In the genomic region with DNA sequence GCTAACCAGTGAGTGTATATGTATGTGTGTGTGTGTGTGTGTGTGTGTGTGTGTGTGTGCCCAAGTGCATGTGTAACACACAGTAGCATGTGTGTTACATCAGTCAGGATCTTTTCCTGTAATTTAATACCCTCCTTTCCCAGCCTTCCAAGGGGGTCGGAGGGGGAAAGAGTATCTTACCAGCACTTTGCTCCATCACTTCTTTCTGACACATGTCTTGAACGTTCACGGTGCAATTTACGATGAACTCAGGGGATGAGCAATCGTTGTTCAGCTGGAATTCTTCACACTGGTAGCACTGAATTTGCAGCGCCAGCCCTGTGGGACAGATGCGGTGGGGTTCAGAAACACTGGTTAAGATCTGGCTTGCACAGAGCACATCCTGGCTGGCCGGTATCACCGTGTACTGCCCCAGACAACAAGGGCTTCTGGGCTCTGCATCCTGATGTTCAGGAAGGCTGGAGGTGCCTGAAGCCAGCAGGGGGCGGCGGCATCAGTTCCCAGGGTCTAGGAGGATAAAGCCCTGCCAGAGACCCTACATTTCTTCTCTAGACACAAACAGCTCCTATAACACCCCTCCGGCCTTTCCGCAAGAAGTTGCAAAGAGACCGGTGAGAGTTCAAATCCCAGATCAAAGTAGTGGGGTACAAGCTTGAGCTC, we compare ENCODE assay signal across 9 mouse cellular contexts. TPM values are rescaled to one million over a fixed set of nuclear protein-coding genes. Genes with fewer than 3 reads are reported as not detected.
DNase-seq lines count a peak whose midpoint lies in the region; ATAC-seq and TF ChIP-seq lines count a peak whose summit lies in the region.
"Had no signal": no experiment of that assay in that cellular context is flagged by ENCODE, and none has a peak within 500 bp of the region (broad histone marks: within the 10 kb centered on the region; RNA-seq: fewer than 3 reads in every experiment).

No protein-coding gene starts in this region.

- no peaks in the 10 kb centered on the region for H3K36me3 ChIP-seq in heart, embryonic 16.5 days (ENCODE audit: control insufficient read depth, insufficient read depth)
- no peaks in the 10 kb centered on the region for H3K36me3 ChIP-seq in limb, embryonic 10.5 days

- no peak overlapping the region for H3K9ac ChIP-seq in heart, embryonic 16.5 days (ENCODE audit: low read length)

- peak; percentile 29; the same call in 1 of the 2 replicates for ATAC-seq in heart, embryonic 16.5 days (replicated peaks; ENCODE audit: extremely low read depth, insufficient read depth, low FRiP score)

- H3K4me2 ChIP-seq in heart, embryonic 16.5 days (ENCODE audit: low read depth, low read length), result peak overlapping the region; percentile 85

- H3K27me3 ChIP-seq in heart, embryonic 16.5 days (ENCODE audit: control insufficient read depth, insufficient read depth, low read length), result peaks cover 34% of the 10 kb centered on the region
- H3K27me3 ChIP-seq in limb, embryonic 10.5 days (ENCODE audit: low read depth, poor library complexity, severe bottlenecking), result peaks cover 61% of the 10 kb centered on the region

- H3K27ac ChIP-seq in heart, embryonic 16.5 days (ENCODE audit: low read length), result no peak overlapping the region
- no peak overlapping the region for H3K27ac ChIP-seq in limb, embryonic 10.5 days
- H3K27ac ChIP-seq in olfactory bulb, adult 2 months (ENCODE audit: insufficient read depth, low read depth, low read length), result no peak overlapping the region

- peak overlapping the region; percentile 51 for H3K4me3 ChIP-seq in heart, embryonic 16.5 days (ENCODE audit: low read length)
- H3K4me3 ChIP-seq in limb, embryonic 10.5 days, result 0 out of 2 replicates have a peak overlapping the region, but pooled peaks have one; percentile 61
- H3K4me3 ChIP-seq in olfactory bulb, adult 2 months (ENCODE audit: insufficient read depth, low read depth, low read length), result no peak overlapping the region; the same call in 1 of the 2 replicates

- H3K4me1 ChIP-seq in heart, embryonic 16.5 days (ENCODE audit: control insufficient read depth, insufficient read depth, low read length), result peaks cover 16% of the 10 kb centered on the region; the same call in 1 of the 2 replicates
- peaks cover 35% of the 10 kb centered on the region for H3K4me1 ChIP-seq in limb, embryonic 10.5 days
- peaks cover 30% of the 10 kb centered on the region for H3K4me1 ChIP-seq in olfactory bulb, adult 2 months (ENCODE audit: control insufficient read depth, insufficient read depth, low read length)

- DNase-seq in adrenal gland, postnatal 25 days, result peak; percentile 7
- DNase-seq in adrenal gland, postnatal 4 days (ENCODE audit: low spot score in 2 of 2), result no peak
- peak; percentile 22 to 32 for DNase-seq in right cerebral cortex, adult 2 months (ENCODE audit: low spot score in 2 of 2)
- DNase-seq in right cerebral cortex, postnatal 36 days (ENCODE audit: low spot score in 2 of 2), result no peak
- peak; percentile 63 for DNase-seq in limb, embryonic 10.5 days (ENCODE audit: low spot score)
- DNase-seq in spleen, adult 18-20 months, result no peak

- peak; percentile 38; the same call in 1 of the 2 replicates for TF ChIP-seq CTCF in olfactory bulb, adult 2 months (IDR thresholded peaks at IDR 0.05; ENCODE audit: insufficient read depth, low read depth, low read length)

- WGBS in heart, embryonic 16.5 days, result 15% methylated on average over 14 of the region's 14 CpGs
- WGBS in limb, embryonic 10.5 days, result 11% methylated on average over 14 of the region's 14 CpGs
- WGBS in olfactory bulb, adult 2 months, result 16% methylated on average over 14 of the region's 14 CpGs

- no peaks in the 10 kb centered on the region for H3K9me3 ChIP-seq in heart, embryonic 16.5 days (replicated peaks; ENCODE audit: control insufficient read depth, low read length)
- H3K9me3 ChIP-seq in limb, embryonic 10.5 days (replicated peaks), result no peaks in the 10 kb centered on the region

- TF ChIP-seq POLR2A in olfactory bulb, adult 2 months (IDR thresholded peaks at IDR 0.05; ENCODE audit: insufficient read depth, low read depth, low read length), result no peak

RNA-seq across cellular contexts. Expression of gene Lypd1, which starts 2.6 kb away (rescaled TPM):
- 1.9 and 2.2 TPM in 2 replicates for total RNA-seq in adrenal gland, postnatal 25 days (2021)
- total RNA-seq in adrenal gland, postnatal 4 days (2021), result 1 to 10 TPM; 2.1 to 2.7 TPM
- polyA plus RNA-seq in heart, embryonic 16.5 days (2015; fragmentation: Nextera tagmentation; extraction: Ambion mirVana), result 2.1 and 3.1 TPM in 2 replicates
- polyA plus RNA-seq in limb, embryonic 10.5 days (2016; fragmentation: Nextera tagmentation; extraction: Ambion mirVana), result 0.50 and 0.81 TPM in 2 replicates
- not detected in 2 replicates for polyA plus RNA-seq in olfactory bulb, adult 2 months (2012; ENCODE audit: insufficient read depth, insufficient read length, low replicate concordance, missing spikeins)
- total RNA-seq: common myeloid progenitor, adult 5-6 weeks had no signal

Comparison
In these comparisons a context has a peak if more than half of its experiments do, and no peak if none do; other contexts are left out.
1. DNase-seq: peak in adrenal gland, postnatal 25 days (single experiment), right cerebral cortex, adult 2 months (2 of 2) and limb, embryonic 10.5 days (single experiment); none in adrenal gland, postnatal 4 days (0 of 2), right cerebral cortex, postnatal 36 days (0 of 2) and spleen, adult 18-20 months (0 of 2).